Mouse (Mus musculus): ENCODE results near the gene Msln.

DNA sequence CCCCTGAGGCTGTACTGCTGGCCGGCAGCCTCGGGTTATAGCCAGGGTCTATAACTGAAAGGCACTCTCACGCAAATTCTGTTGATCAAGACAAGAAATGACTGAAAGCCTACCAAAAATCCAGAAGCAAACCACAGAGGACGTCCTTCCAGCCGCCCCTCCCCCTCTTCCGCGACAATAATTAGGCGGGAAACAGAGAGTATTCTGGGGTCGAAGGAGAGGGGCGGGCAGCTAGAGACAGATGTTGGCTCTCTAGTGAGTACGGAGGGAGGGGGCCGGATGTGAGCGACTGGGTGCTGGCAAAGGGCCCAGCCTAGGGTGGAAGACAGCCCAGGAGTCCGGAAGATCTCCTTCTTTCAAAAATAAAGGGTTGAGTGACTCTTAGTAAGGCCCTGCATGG lies 38.4 kb upstream of the Msln start, which contains the start of gene Fam173a:
- TF ChIP-seq POLR2A (IDR thresholded peaks at IDR 0.05; ENCODE audit: control insufficient read depth in 1 of 2, insufficient read depth in 1 of 2, low read depth in 1 of 2, low read length in 2 of 2, poor library complexity in 1 of 2) (peak; percentile 12 to 17; a peak in 1 of 4 replicates), CHD2 (IDR thresholded peaks at IDR 0.05; ENCODE audit: low read length) (no peak; the same call in 1 of the 2 replicates), CTCF (IDR thresholded peaks at IDR 0.05 in 2 of 3, conservative IDR thresholded peaks at IDR 0.05 in 1 of 3; ENCODE audit: control insufficient read depth in 1 of 3, insufficient read depth in 1 of 3, low read depth in 2 of 3, low read length in 3 of 3, poor library complexity in 1 of 3, severe bottlenecking in 1 of 3) (no peak), MAFK (IDR thresholded peaks at IDR 0.05; ENCODE audit: borderline replicate concordance, low read depth, low read length) (no peak), ZKSCAN1 (IDR thresholded peaks at IDR 0.05; ENCODE audit: low read depth, low read length) (no peak), EP300 (IDR thresholded peaks at IDR 0.05; ENCODE audit: low read depth in 1 of 2, low read length in 2 of 2) (peak in 1 of 2 experiments; percentile 37; a peak in 1 of 4 replicates), SMC3 (IDR thresholded peaks at IDR 0.05; ENCODE audit: low read depth, low read length) (no peak), POLR2AphosphoS2 (IDR thresholded peaks at IDR 0.05; ENCODE audit: low read length) (peak; percentile 90), RAD21 (IDR thresholded peaks at IDR 0.05; ENCODE audit: low read depth, low read length) (no peak), MAZ (IDR thresholded peaks at IDR 0.05; ENCODE audit: low read depth, low read length) (peak; percentile 92)
